Mouse (Mus musculus): ENCODE data around the gene Cd101.

DNA sequence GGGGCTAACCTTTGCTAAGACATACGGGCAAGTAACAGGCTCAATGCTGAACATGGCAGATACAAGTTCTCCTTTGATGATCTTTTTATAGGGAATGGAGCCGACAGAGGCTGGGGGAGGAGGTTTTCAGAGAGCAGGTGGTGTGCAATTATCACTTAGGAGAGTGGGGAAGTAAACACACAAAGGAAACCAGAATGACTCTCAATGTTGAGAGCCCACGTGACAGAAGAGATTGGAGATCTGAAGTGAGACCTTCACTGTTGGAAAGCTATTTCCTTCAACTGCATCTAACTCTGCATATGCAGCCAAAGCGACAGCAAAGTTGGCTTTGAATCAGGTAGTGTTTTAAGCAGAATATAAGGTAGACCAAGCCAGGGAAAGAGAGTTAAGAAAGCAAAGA is 29.9 kb upstream of the Cd101 start:
- TF ChIP-seq CTCF (conservative IDR thresholded peaks at IDR 0.05; ENCODE audit: low read length) (no peak), POU5F1 (IDR thresholded peaks at IDR 0.05; ENCODE audit: borderline replicate concordance, low read length) (no peak), NANOG (IDR thresholded peaks at IDR 0.05; ENCODE audit: borderline replicate concordance, low read length) (no peak)

Data from E14TG2a.4 (cell line).